Mouse (Mus musculus) intestine, embryonic 14.5 days (tissue): ENCODE data around the gene Sorcs3. TPM values are rescaled to one million over a fixed set of nuclear protein-coding genes. Genes with fewer than 3 reads are reported as not detected.
A peak's percentile ranks its signal among the peaks of the same experiment; 100 is the strongest.

Source experiments
- ATAC-seq: fragments of 200-750 bp; cut with Nextera tagmentation; replicated peaks from 2 replicates; pipeline ENCODE4 v1.8.0; 2017; ENCODE audit warnings: low read depth, moderate number of reproducible peaks, moderate TSS enrichment, moderate library complexity; ENCODE audit not compliant: low FRiP score, low TSS enrichment
- DNase-seq: peaks from one replicate; pipeline ENCODE4 v3.0.0-alpha.2; 2018; ENCODE audit warnings: low spot score
- H3K27ac ChIP-seq: fragments of 300-500 bp; sonication (generic); 2 replicates; pipeline ENCODE4 v1.5.1; 2014; ENCODE audit warnings: low read depth, mild to moderate bottlenecking, control low read depth
- H3K27me3 ChIP-seq: fragments of 300-500 bp; sonication (generic); replicated peaks from 2 replicates; pipeline ENCODE4 v1.6.1; 2014; ENCODE audit warnings: low read length, control low read depth; ENCODE audit not compliant: control insufficient read depth, insufficient read depth
- H3K36me3 ChIP-seq: fragments of 300-500 bp; sonication (generic); 2 replicates; pipeline ENCODE4 v1.6.1; 2014; ENCODE audit warnings: low read length, control low read depth; ENCODE audit not compliant: control insufficient read depth, insufficient read depth
- H3K4me1 ChIP-seq: fragments of 300-500 bp; sonication (generic); replicated peaks from 2 replicates; pipeline ENCODE4 v1.6.1; 2014; ENCODE audit warnings: low read length, control low read depth, mixed read lengths; ENCODE audit not compliant: control insufficient read depth, insufficient read depth
- H3K4me2 ChIP-seq: fragments of 300-500 bp; sonication (generic); 2 replicates; pipeline ENCODE4 v1.6.1; 2014; ENCODE audit warnings: low read length
- H3K4me3 ChIP-seq: fragments of 300-500 bp; sonication (generic); 2 replicates; pipeline ENCODE4 v1.5.1; 2014; ENCODE audit warnings: low read depth, low read length, control low read depth, mixed read lengths
- H3K9ac ChIP-seq: fragments of 300-500 bp; sonication (generic); 2 replicates; pipeline ENCODE4 v1.6.1; 2014; ENCODE audit warnings: mild to moderate bottlenecking, low read length
- H3K9me3 ChIP-seq: fragments of 300-500 bp; sonication (generic); 2 replicates; pipeline ENCODE4 v1.6.1; 2016; ENCODE audit warnings: low read length, control low read depth; ENCODE audit not compliant: control insufficient read depth
- WGBS: fragments of 180-500 bp; shearing (Covaris S2); extraction: QIAGEN DNeasy Blood & Tissue Kit; methylation state at CpG from one replicate; pipeline ENCODE4 v1.1.7; 2014; 5-methylcytosine and 5-hydroxymethylcytosine counted together
- polyA plus RNA-seq: library from polyadenylated mRNA; unstranded; fragments of >200 nt; fragmentation: Nextera tagmentation; extraction: Ambion mirVana; gene quantifications from 2 replicates; pipeline ENCODE4 v1.2.1, GENCODE M21; 2014

Gene Sorcs3
- polyA plus RNA-seq, 1 experiment from 2014 or later: 0.58 TPM

DNA sequence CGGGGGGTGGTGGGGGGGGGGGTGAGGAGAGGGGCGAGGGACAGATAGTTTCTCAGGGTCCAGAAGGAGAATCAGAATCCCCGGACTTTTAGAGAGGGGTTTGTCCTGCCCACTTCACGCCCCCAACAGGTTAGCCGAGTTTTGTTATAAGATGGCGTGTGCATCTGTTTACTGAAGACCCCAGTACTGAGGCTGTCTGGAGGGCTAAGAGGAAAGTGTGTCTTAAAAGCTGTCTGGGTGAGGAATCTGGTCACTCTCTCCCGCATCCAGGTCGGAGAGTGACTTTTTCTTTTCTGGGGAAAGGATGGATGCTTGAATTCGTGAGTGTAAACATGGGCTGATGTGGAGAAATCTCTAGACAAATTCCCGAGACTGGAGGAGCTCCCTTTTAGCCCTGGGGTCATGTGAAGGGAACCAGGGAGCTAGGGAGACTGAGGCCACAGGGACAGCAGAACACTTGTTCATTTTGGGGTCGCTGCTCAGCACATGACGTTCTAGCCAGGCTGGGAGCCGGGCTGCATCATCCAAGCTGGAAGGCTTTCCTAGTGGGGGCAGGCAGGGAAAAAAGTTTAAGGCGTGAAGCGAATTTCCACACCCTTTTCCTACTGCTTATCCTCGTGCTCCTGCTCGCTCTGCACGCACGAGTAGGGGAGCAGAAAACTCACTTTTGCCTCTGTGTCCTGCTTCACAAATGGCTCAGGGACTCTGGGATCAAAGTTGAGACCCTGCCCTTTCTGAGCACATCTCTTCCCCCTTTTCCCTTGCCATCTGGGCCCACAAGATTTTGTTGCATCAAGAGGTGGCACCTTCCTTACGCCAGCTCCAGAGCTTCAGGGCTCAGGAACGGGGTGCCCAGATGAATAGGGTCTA, 1.3 kb downstream of the Sorcs3 start:
- no peak for ATAC-seq
- Histone ChIP-seq H3K9me3 (no peaks in the 10 kb centered on the region), H3K36me3 (no peaks in the 10 kb centered on the region), H3K27me3 (peaks cover 55% of the 10 kb centered on the region), H3K4me2 (peak overlapping the region; percentile 95), H3K4me3 (peak overlapping the region; percentile 48; the same call in 1 of the 2 replicates), H3K4me1 (peaks cover 4% of the 10 kb centered on the region; the same call in 1 of the 2 replicates), H3K9ac (no peak overlapping the region), H3K27ac (no peak overlapping the region)
- 4% methylated on average over 21 of the region's 21 CpGs for WGBS
- DNase-seq: peak; percentile 55

DNA sequence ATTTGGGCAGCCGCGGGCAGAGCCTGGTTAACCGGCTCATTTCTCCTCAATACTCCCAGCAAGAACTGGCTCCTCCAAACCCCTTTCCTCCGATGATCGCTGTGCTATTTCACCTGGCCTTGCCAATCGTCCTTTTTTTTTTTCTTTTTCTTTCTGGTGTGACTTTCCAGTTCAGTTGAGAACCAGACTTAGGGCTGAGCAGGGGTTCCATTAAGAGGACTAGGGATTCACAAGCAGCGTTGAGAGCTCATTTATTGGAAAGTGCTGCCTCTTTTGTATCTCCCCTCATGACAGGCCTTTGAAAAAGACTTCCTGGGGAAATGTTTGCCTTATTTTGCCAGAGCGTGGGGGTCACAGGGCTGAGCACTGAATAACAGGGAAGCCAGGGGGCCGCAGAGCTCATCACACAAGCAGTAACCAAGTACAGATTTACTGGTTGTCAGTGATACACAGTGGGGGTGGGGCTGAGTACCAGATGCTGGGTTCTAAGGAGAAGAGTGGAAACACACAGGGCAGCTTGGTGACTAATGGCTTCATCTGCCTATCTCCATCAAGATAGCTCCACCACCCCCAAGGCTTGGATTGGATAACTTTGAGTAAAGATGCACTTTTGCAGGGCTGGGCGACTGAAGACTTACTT, 2.0 kb downstream of the Sorcs3 start:
- H3K36me3 ChIP-seq: no peaks in the 10 kb centered on the region
- 18% methylated on average over 10 of the region's 10 CpGs for WGBS
- H3K9me3 ChIP-seq: no peaks in the 10 kb centered on the region
- no peak overlapping the region for H3K27ac ChIP-seq
- DNase-seq (no peak), ATAC-seq (no peak)
- H3K27me3 ChIP-seq: peaks cover 55% of the 10 kb centered on the region
- H3K4me3 ChIP-seq: no peak overlapping the region
- no peak overlapping the region for H3K4me2 ChIP-seq
- no peak overlapping the region for H3K9ac ChIP-seq
- H3K4me1 ChIP-seq: peaks cover 4% of the 10 kb centered on the region; the same call in 1 of the 2 replicates

DNA sequence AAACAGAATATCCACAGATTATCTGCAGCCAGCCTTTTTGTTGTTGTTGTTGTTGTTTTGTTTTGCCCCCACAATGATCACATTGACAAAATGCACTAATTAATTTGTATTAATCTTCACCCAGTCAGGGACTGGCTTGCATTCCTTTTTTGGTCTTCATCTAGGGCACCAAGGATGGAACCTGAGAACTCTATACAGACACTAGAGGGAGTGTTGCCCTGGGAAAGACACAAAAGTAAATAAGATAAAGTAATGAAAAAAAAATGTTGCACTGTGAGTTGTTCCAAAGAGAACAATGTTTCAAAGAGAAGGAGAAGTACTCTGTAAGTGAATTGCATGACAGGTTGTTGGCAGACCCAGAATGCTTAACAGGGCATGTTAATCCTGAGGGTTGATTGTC, 9.6 kb downstream of the Sorcs3 start:
- Histone ChIP-seq H3K9me3 (no peaks in the 10 kb centered on the region), H3K9ac (no peak overlapping the region), H3K36me3 (no peaks in the 10 kb centered on the region), H3K27me3 (no peaks in the 10 kb centered on the region), H3K27ac (no peak overlapping the region), H3K4me3 (no peak overlapping the region), H3K4me2 (no peak overlapping the region), H3K4me1 (no peaks in the 10 kb centered on the region)
- peak; percentile 20 for DNase-seq
- ATAC-seq: no peak

DNA sequence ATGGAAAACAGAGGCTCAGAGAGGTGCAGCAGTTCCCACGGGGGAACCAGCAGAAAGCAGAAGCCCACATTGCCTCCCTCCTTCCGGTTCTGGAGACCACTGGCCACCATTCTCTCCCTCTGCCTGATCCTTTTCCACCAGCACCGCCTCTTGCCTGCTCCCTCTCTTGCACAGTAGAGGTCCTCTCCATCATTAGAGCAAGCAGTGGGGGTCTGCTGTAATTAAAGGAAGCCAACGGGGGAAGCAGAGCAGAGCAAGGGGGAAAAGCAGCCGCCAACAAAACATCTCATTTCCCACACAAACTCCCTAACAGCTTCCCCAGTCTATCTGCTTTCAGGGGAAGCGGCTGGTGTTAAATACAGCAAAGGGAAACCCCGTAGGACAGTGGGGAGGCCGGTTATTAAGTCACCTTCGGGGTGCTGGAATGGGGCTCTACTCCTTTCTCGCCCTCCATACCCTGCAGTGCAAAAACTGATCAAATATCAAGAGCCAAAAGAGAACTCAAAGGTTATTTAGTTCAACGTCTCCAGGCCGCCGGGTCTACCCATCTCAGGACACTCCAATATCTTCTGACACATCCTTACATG, 32.1 kb downstream of the Sorcs3 start:
- H3K4me1 ChIP-seq: no peaks in the 10 kb centered on the region
- WGBS: 60% methylated on average over 13 of the region's 13 CpGs

DNA sequence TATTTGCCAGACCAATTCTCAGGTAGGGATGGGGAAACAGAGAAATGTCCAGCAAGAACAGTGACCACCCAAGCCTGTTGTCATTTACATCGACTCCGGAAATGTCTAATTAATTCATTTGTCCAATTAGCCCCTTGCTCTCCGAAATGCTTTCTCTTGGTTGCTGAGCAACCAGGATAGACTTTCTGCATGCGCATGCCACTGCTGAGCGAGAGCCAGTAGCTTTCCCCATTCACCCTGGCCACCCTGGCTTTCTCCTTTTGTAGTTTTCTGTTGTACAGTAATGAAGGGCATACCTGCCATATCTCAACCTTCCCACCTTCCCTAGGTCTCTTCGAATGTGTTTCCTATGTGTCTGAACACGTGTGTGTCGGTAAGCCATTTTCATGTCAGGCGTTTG, 32.6 kb downstream of the Sorcs3 start:
- no peak overlapping the region for H3K4me3 ChIP-seq
- no peak overlapping the region for H3K4me2 ChIP-seq
- H3K4me1 ChIP-seq: no peaks in the 10 kb centered on the region
- H3K9me3 ChIP-seq: no peaks in the 10 kb centered on the region
- no peak for DNase-seq
- no peak for ATAC-seq
- no peak overlapping the region for H3K9ac ChIP-seq
- no peak overlapping the region for H3K27ac ChIP-seq
- 80% methylated on average over 9 of the region's 9 CpGs for WGBS
- H3K36me3 ChIP-seq: no peaks in the 10 kb centered on the region
- H3K27me3 ChIP-seq: no peaks in the 10 kb centered on the region

More for the DNA sequence above, 32.1 kb downstream of the Sorcs3 start:
- no peak for DNase-seq
- H3K9ac ChIP-seq: no peak overlapping the region
- no peak for ATAC-seq
- H3K4me2 ChIP-seq: no peak overlapping the region
- no peaks in the 10 kb centered on the region for H3K27me3 ChIP-seq
- no peaks in the 10 kb centered on the region for H3K9me3 ChIP-seq
- no peak overlapping the region for H3K27ac ChIP-seq
- no peak overlapping the region for H3K4me3 ChIP-seq
- H3K36me3 ChIP-seq: no peaks in the 10 kb centered on the region

DNA sequence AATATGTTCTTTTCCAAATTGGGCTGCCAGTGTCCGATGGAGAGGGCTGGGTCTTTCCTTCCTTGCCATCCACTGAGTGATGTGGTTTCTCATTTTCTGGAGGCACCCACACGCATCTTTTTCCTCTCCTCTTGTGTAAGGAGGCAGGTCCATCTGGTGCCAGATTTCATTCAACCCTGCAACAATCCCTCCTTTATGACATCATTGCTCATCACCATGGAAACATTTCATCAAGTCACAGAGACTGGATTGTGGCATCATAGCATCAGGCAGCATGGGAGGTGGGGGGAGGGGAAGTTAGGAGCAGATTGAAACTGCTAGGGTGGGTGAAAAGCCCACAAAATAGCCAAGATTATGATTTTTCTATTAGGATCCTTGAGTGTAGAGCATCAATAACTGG, 35.1 kb downstream of the Sorcs3 start:
- H3K4me2 ChIP-seq: no peak overlapping the region
- 72% methylated on average over 2 of the region's 2 CpGs for WGBS

DNA sequence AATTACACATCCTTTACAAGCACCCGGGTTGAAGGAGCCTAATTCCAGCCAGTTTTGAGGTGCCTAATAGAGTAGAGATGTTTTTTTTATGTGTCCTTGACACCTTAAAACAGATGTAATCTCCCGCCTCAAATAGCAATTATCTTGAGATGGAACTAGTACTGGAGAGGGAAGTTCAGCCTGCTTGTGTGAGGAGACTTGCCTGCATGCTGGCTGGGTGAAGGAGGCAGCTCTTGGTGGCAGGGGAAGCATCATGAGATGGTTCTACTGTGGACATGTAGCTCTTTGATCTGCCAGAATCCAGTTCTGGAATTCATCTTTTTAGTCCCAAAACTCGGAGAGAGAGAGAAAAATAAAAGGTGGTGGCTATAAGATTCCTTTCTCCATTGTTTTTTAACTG, 38.2 kb downstream of the Sorcs3 start:
- no peaks in the 10 kb centered on the region for H3K36me3 ChIP-seq
- no peak overlapping the region for H3K4me3 ChIP-seq
- H3K27ac ChIP-seq: no peak overlapping the region
- no peak for ATAC-seq
- no peaks in the 10 kb centered on the region for H3K4me1 ChIP-seq
- no peaks in the 10 kb centered on the region for H3K27me3 ChIP-seq
- H3K9me3 ChIP-seq: no peaks in the 10 kb centered on the region
- H3K9ac ChIP-seq: no peak overlapping the region
- no peak overlapping the region for H3K4me2 ChIP-seq
- 73% methylated on average over 3 of the region's 3 CpGs for WGBS
- no peak for DNase-seq

More for the DNA sequence above, 35.1 kb downstream of the Sorcs3 start:
- DNase-seq (no peak), ATAC-seq (no peak)
- Histone ChIP-seq H3K9me3 (no peaks in the 10 kb centered on the region), H3K27me3 (no peaks in the 10 kb centered on the region), H3K36me3 (no peaks in the 10 kb centered on the region), H3K9ac (no peak overlapping the region), H3K4me1 (no peaks in the 10 kb centered on the region), H3K4me3 (no peak overlapping the region), H3K27ac (no peak overlapping the region)

DNA sequence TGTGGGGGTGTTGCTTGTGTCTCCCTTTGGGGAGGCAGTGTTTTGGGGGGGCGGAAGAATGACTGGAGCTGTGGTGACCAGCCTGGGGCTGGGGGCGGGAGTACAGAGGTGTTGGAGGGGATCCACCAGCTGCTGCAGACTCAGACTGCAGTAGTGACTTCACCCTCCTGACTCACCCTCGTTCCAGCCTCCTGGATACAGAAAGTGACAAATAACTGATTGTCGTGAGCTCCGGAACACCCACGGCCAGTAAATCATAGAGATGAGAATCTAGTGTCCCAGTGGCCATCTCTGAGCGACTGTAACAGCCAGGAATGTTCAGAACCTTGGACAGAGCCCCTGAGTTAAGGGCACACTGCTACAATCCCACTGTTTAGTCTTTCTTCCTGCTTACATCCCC, 53.4 kb downstream of the Sorcs3 start:
- WGBS: 54% methylated on average over 7 of the region's 7 CpGs
- H3K27ac ChIP-seq: no peak overlapping the region
- H3K9me3 ChIP-seq: no peaks in the 10 kb centered on the region
- H3K4me3 ChIP-seq: no peak overlapping the region
- H3K9ac ChIP-seq: no peak overlapping the region
- H3K36me3 ChIP-seq: no peaks in the 10 kb centered on the region
- H3K27me3 ChIP-seq: no peaks in the 10 kb centered on the region
- no peaks in the 10 kb centered on the region for H3K4me1 ChIP-seq
- H3K4me2 ChIP-seq: no peak overlapping the region
- ATAC-seq: no peak
- DNase-seq: peak; percentile 61
